Mouse (Mus musculus) testis, adult 2 months (tissue): ENCODE data around the gene Agmat. TPM values are rescaled to one million over a fixed set of nuclear protein-coding genes. Genes with fewer than 3 reads are reported as not detected.

Experiments
- H3K27ac ChIP-seq: fragments of 200-500 bp; 2 replicates; pipeline ENCODE4 v1.5.1; 2012; ENCODE audit warnings: low read depth, low read length; ENCODE audit not compliant: control insufficient read depth, insufficient read depth
- H3K27me3 ChIP-seq: fragments of 200-500 bp; 2 replicates; pipeline ENCODE4 v1.6.1; 2012; ENCODE audit warnings: mild to moderate bottlenecking, low read length, moderate library complexity; ENCODE audit not compliant: control insufficient read depth, insufficient read depth
- H3K36me3 ChIP-seq: fragments of 200-500 bp; 2 replicates; pipeline ENCODE4 v1.6.1; 2012; ENCODE audit warnings: mild to moderate bottlenecking, low read length; ENCODE audit not compliant: control insufficient read depth, insufficient read depth
- H3K4me1 ChIP-seq: fragments of 200-500 bp; 2 replicates; pipeline ENCODE4 v1.6.1; 2012; ENCODE audit warnings: low read length; ENCODE audit not compliant: control insufficient read depth, insufficient read depth
- H3K4me3 ChIP-seq: fragments of 200-500 bp; 2 replicates; pipeline ENCODE4 v1.5.1; 2012; ENCODE audit warnings: low read depth, mild to moderate bottlenecking, low read length, moderate library complexity, mixed read lengths; ENCODE audit not compliant: control insufficient read depth
- CTCF ChIP-seq: fragments of 200-500 bp; IDR thresholded peaks from 2 replicates; pipeline ENCODE4 v1.5.1; 2012; ENCODE audit warnings: low read depth, mild to moderate bottlenecking, inconsistent platforms, low read length, moderate library complexity; ENCODE audit not compliant: control insufficient read depth, insufficient read depth, insufficient replicate concordance
- POLR2A ChIP-seq: fragments of 200-500 bp; IDR thresholded peaks from 2 replicates; pipeline ENCODE4 v1.6.1; 2012; ENCODE audit warnings: low read depth, mild to moderate bottlenecking, inconsistent platforms, low read length, moderate library complexity; ENCODE audit not compliant: control insufficient read depth
- polyA plus RNA-seq: library from polyadenylated mRNA; depleted of rRNA; stranded (reverse); fragments of >200 nt; gene quantifications from 2 replicates; pipeline ENCODE4 v1.2.3, GENCODE M21; 2012; rRNA removed

Gene Agmat
- 0.07 TPM in 1 of 2 replicates, not detected in the other for polyA plus RNA-seq

DNA sequence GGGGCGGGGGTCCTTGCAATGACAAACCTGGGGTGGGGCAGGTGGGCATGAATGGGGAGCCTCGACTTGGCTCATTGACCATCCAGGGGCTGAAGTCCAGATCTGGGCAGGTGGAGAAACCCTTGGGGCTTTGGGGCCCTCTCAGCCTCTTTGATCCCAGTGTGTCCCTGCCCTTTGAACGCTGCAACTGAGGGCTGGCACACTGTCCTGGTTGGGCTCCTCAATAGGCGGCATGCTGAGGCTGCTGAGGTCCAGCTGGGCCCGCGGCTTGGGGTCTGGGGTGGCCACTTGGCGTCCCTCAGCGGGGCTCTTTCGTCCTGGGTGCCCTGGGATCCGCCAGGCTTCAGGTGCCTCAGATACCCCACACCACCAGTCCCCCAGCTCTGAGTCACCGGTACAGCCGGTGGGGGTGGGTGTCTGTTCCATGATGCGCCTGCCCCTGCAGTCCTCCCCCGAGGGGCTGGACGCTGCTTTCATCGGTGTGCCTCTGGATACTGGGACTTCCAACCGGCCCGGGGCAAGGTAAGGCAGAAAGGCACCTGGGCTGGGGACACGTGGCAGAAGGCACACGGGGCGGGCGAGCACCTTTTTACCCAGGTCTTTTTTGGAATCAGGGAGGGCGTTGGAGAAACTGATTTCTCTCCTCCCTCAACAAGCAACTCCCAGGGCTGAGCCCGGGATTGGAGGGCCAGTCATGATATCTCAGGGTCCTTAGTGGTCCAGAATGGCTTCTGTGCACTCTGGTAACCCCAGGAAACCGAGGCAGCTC lies at the start of gene Agmat:
Gene Agmat, plus strand, starts transcription at position 95 of the 769 bp plus-strand sequence.
- TF ChIP-seq POLR2A (no peak), CTCF (no peak)
- Histone ChIP-seq H3K27ac (no peak within 1 kb of the TSS), H3K4me3 (no peak within 1 kb of the TSS), H3K36me3 (no peaks in the 10 kb centered on the region), H3K4me1 (peaks cover 6% of the 10 kb centered on the region), H3K27me3 (no peaks in the 10 kb centered on the region)

DNA sequence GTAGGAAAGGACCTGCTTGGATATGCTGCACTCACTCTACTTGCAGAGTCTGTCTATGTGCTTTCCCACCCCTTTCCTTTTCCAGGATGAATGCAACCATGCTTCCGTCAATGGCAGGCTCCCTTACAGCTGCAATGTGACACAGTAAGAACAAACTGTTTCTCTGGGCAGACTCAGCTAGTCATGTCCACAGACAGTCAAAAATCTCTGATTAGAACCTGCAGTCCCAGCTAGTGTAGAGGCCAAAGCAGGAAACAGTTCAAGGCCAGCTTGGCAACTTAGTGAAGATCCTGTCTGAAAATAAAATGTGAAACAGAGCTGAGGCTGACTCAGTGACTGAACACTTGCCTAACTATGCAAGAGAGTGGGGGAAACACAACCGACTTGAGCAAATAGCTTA lies 41.8 kb upstream of the Agmat start:
- Histone ChIP-seq H3K27ac (no peak overlapping the region), H3K36me3 (peaks cover 4% of the 10 kb centered on the region), H3K27me3 (no peaks in the 10 kb centered on the region), H3K4me3 (no peak overlapping the region), H3K4me1 (no peaks in the 10 kb centered on the region)
- TF ChIP-seq POLR2A (no peak), CTCF (no peak)

GRCm38 (mm10) chr4:141705331-141705730 lies 41.1 kb upstream of the Agmat start:
- Histone ChIP-seq H3K27ac (no peak overlapping the region), H3K36me3 (peaks cover 4% of the 10 kb centered on the region), H3K27me3 (no peaks in the 10 kb centered on the region), H3K4me3 (no peak overlapping the region), H3K4me1 (no peaks in the 10 kb centered on the region)
- no peak for TF ChIP-seq CTCF
- no peak for TF ChIP-seq POLR2A

DNA sequence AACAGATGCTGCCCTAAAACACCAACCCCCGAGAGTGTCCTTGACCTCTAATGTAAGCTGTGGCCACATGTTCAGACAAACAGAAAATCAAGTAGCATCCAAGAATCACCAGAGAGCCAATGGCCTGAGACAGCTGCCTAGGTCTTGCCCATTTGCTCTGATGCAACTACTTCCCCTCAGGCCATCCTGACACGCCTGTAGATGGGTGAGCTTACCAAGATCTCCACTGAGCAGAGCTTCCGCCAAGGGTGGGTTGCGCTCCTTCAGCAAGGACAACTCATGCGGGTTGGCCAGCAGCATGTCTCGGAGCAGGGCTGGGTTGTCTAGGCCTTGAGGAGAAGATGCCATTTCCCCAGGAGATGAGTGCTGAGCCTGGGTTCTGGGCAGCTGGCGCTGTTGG lies 38.5 kb upstream of the Agmat start:
- no peak overlapping the region for H3K4me3 ChIP-seq
- H3K36me3 ChIP-seq, result peaks cover 6% of the 10 kb centered on the region
- H3K4me1 ChIP-seq, result no peaks in the 10 kb centered on the region
- H3K27me3 ChIP-seq, result no peaks in the 10 kb centered on the region
- no peak overlapping the region for H3K27ac ChIP-seq
- TF ChIP-seq CTCF (no peak), POLR2A (no peak)

DNA sequence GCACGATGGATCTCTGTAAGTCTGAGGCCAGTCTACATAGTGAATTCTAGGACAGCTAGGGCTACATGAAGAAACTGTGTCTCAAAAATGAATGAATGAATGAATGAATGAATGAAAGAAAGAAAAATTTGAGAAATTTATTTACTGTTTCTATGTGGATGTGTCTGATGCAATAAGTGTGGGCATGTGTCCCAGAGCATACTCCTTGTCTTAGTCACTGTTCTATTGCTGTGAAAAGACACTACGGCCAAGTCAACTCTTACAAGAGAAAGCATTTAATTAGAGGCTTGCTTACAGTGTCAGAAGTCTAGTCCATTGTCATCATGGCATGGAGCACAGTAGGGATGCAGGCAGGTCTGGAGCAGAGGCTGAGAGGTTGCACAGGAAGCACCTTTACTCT lies 37.5 kb upstream of the Agmat start:
- H3K27ac ChIP-seq, result no peak overlapping the region
- TF ChIP-seq POLR2A (no peak), CTCF (no peak)
- no peak overlapping the region for H3K4me3 ChIP-seq
- no peaks in the 10 kb centered on the region for H3K27me3 ChIP-seq
- H3K36me3 ChIP-seq, result peaks cover 6% of the 10 kb centered on the region
- no peaks in the 10 kb centered on the region for H3K4me1 ChIP-seq

DNA sequence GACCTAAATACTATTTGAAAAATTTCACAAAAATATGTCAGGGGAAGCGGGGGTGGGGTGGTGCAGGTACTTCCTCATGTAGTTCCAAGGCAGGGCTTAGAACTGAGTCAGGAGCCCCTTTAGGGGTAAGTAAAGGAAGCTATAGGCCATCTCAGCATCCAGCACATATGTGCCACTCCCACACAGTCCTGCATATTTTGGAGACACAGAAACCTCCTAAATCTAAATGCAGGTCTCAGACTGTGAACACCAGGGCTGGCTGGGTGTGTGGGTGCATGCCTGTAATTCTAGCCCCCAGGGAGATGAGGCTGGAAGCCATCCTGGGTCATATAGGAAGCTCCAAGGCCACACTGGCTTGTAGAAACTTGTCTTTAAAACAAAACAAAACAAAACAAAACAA lies 35.2 kb upstream of the Agmat start:
- TF ChIP-seq CTCF, result no peak
- TF ChIP-seq POLR2A, result no peak
- Histone ChIP-seq H3K4me1 (no peaks in the 10 kb centered on the region), H3K27ac (no peak overlapping the region), H3K27me3 (no peaks in the 10 kb centered on the region), H3K36me3 (peaks cover 3% of the 10 kb centered on the region), H3K4me3 (no peak overlapping the region)

DNA sequence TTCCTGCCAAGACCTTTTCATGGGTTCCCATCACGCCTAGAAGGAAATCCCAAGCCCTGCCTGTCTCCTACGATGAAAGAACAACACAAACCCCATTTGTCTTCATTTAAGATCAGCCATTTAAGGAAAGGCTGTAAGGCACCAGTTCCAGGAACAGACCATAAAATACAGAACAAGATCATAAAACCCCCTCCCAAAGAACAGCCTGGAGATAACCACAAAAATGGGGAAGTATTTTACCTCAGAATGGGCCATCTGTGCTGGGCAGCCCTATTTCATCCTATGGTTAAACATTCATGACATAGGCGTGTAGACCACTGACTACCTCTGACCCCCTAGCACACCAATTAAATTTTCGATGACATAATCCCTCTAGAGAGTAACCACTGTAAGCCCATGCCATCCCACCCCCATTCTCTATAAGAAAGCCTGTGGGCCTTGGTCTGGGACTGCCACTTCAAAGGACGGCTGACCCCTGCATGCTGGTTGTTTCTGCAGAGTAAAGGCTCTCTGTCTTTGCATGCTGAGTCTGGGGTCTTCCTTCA lies 32.8 kb upstream of the Agmat start:
- H3K27ac ChIP-seq, result no peak overlapping the region
- H3K27me3 ChIP-seq, result no peaks in the 10 kb centered on the region
- H3K4me3 ChIP-seq, result no peak overlapping the region
- H3K4me1 ChIP-seq, result no peaks in the 10 kb centered on the region
- peaks cover 3% of the 10 kb centered on the region for H3K36me3 ChIP-seq
- no peak for TF ChIP-seq CTCF
- no peak for TF ChIP-seq POLR2A
